Mouse (Mus musculus) heart, embryonic 10.5 days (tissue): ENCODE measurements around the gene Kmt5a. TPM values are rescaled to one million over a fixed set of nuclear protein-coding genes. Genes with fewer than 3 reads are reported as not detected.
"Not testable (repeated sequence)": the region's sequence is repeated elsewhere in the genome, so short reads cannot be mapped to it uniquely, and the experiment has no call there.

Source experiments
- DNase-seq: peaks from one replicate; pipeline ENCODE4 v3.0.0-alpha.2; 2017; ENCODE audit warnings: low spot score
- H3K27ac ChIP-seq: fragments of 300-500 bp; sonication (generic); 2 replicates; pipeline ENCODE4 v1.5.1; 2016; ENCODE audit warnings: mild to moderate bottlenecking
- H3K27me3 ChIP-seq: fragments of 300-500 bp; sonication (generic); 2 replicates; pipeline ENCODE4 v1.6.1; 2016; ENCODE audit warnings: mild to moderate bottlenecking; ENCODE audit not compliant: poor library complexity, insufficient read depth, severe bottlenecking
- H3K36me3 ChIP-seq: fragments of 300-500 bp; sonication (generic); 2 replicates; pipeline ENCODE4 v1.6.1; 2016; ENCODE audit warnings: mild to moderate bottlenecking, moderate library complexity
- H3K4me1 ChIP-seq: fragments of 300-500 bp; sonication (generic); 2 replicates; pipeline ENCODE4 v1.6.1; 2016; ENCODE audit warnings: mild to moderate bottlenecking
- H3K4me3 ChIP-seq: fragments of 300-500 bp; sonication (generic); 2 replicates; pipeline ENCODE4 v1.5.1; 2016; ENCODE audit warnings: mild to moderate bottlenecking, moderate library complexity
- H3K9me3 ChIP-seq: fragments of 300-500 bp; sonication (generic); 2 replicates; pipeline ENCODE4 v1.6.1; 2016; ENCODE audit warnings: mild to moderate bottlenecking, moderate library complexity
- WGBS: fragments of 180-500 bp; shearing (Covaris S2); methylation state at CpG from one replicate; pipeline ENCODE4 v1.1.7; 2016; 5-methylcytosine and 5-hydroxymethylcytosine counted together
- polyA plus RNA-seq: library from polyadenylated mRNA; unstranded; fragments of >200 nt; fragmentation: Nextera tagmentation; extraction: Ambion mirVana; gene quantifications from 2 replicates; pipeline ENCODE4 v1.2.1, GENCODE M21; 2016

Gene Kmt5a
- polyA plus RNA-seq, 1 experiment from 2014 or later = 49.6 TPM

GRCm38 (mm10) chr5:124452494-124453228 is 12.9 kb downstream of the Kmt5a start:
- Histone ChIP-seq H3K4me1 (peaks cover 34% of the 10 kb centered on the region), H3K27ac (peak overlapping the region; percentile 31; the same call in 1 of the 2 replicates), H3K27me3 (no peaks in the 10 kb centered on the region), H3K9me3 (no peaks in the 10 kb centered on the region), H3K36me3 (peaks cover 99% of the 10 kb centered on the region), H3K4me3 (no peak overlapping the region)
- WGBS = 73% methylated on average over 15 of the region's 15 CpGs
- DNase-seq = no peak

- peaks cover 99% of the 10 kb centered on the region for H3K36me3 ChIP-seq
- no peak overlapping the region for H3K4me3 ChIP-seq
- peaks cover 28% of the 10 kb centered on the region for H3K4me1 ChIP-seq
- DNase-seq = no peak
- 82% methylated on average over 13 of the region's 13 CpGs for WGBS
- H3K9me3 ChIP-seq = no peaks in the 10 kb centered on the region
- peak overlapping the region; percentile 31; the same call in 1 of the 2 replicates for H3K27ac ChIP-seq
- H3K27me3 ChIP-seq = no peaks in the 10 kb centered on the region
These were observed 13.8 kb downstream of the Kmt5a start for GRCm38 (mm10) chr5:124453339-124454081.

GRCm38 (mm10) chr5:124454082-124454419 is 14.3 kb downstream of the Kmt5a start:
- no peak overlapping the region for H3K4me3 ChIP-seq
- WGBS = 88% methylated on average over 1 of the region's 1 CpGs
- H3K4me1 ChIP-seq = peaks cover 24% of the 10 kb centered on the region
- H3K27ac ChIP-seq = no peak overlapping the region
- peaks cover 99% of the 10 kb centered on the region for H3K36me3 ChIP-seq
- DNase-seq = no peak
- H3K27me3 ChIP-seq = no peaks in the 10 kb centered on the region
- no peaks in the 10 kb centered on the region for H3K9me3 ChIP-seq

GRCm38 (mm10) chr5:124456762-124457161 is 17.0 kb downstream of the Kmt5a start:
- Histone ChIP-seq H3K27me3 (no peaks in the 10 kb centered on the region), H3K9me3 (no peaks in the 10 kb centered on the region), H3K36me3 (peaks cover 98% of the 10 kb centered on the region), H3K4me3 (no peak overlapping the region), H3K27ac (no peak overlapping the region), H3K4me1 (peaks cover 13% of the 10 kb centered on the region; the same call in 1 of the 2 replicates)
- WGBS = 93% methylated on average over 6 of the region's 6 CpGs
- no peak for DNase-seq

GRCm38 (mm10) chr5:124460922-124461321 is 21.2 kb downstream of the Kmt5a start:
- not testable (repeated sequence) for H3K9me3 ChIP-seq, H3K27ac ChIP-seq, DNase-seq, H3K4me3 ChIP-seq, H3K4me1 ChIP-seq, H3K27me3 ChIP-seq
- 91% methylated on average over 14 of the region's 14 CpGs for WGBS
- H3K36me3 ChIP-seq = peaks cover 77% of the 10 kb centered on the region

GRCm38 (mm10) chr5:124462297-124463025 is 22.7 kb downstream of the Kmt5a start:
- Histone ChIP-seq H3K9me3 (no peaks in the 10 kb centered on the region), H3K27me3 (no peaks in the 10 kb centered on the region), H3K4me1 (no peaks in the 10 kb centered on the region), H3K27ac (no peak overlapping the region), H3K4me3 (no peak overlapping the region), H3K36me3 (peaks cover 70% of the 10 kb centered on the region)
- DNase-seq = no peak
- WGBS = 83% methylated on average over 8 of the region's 8 CpGs

- Histone ChIP-seq H3K4me1 (no peaks in the 10 kb centered on the region), H3K4me3 (no peak overlapping the region), H3K27me3 (no peaks in the 10 kb centered on the region), H3K9me3 (no peaks in the 10 kb centered on the region), H3K27ac (no peak overlapping the region), H3K36me3 (peaks cover 68% of the 10 kb centered on the region)
- no peak for DNase-seq
- WGBS = 87% methylated on average over 5 of the region's 5 CpGs
These were observed 23.7 kb downstream of the Kmt5a start for GRCm38 (mm10) chr5:124463462-124463861.

- no peak overlapping the region for H3K4me3 ChIP-seq
- H3K36me3 ChIP-seq = peaks cover 66% of the 10 kb centered on the region
- no peak overlapping the region for H3K27ac ChIP-seq
- H3K4me1 ChIP-seq = no peaks in the 10 kb centered on the region
- no peaks in the 10 kb centered on the region for H3K27me3 ChIP-seq
- no peak for DNase-seq
- no peaks in the 10 kb centered on the region for H3K9me3 ChIP-seq
These were observed 25.2 kb downstream of the Kmt5a start for GRCm38 (mm10) chr5:124464905-124465304.

- no peak overlapping the region for H3K4me3 ChIP-seq
- H3K27me3 ChIP-seq = no peaks in the 10 kb centered on the region
- DNase-seq = no peak
- 81% methylated on average over 1 of the region's 1 CpGs for WGBS
- H3K27ac ChIP-seq = no peak overlapping the region
- no peaks in the 10 kb centered on the region for H3K9me3 ChIP-seq
- H3K36me3 ChIP-seq = peaks cover 42% of the 10 kb centered on the region
- H3K4me1 ChIP-seq = no peaks in the 10 kb centered on the region
These were observed 28.0 kb downstream of the Kmt5a start for GRCm38 (mm10) chr5:124467766-124468165.

- Histone ChIP-seq H3K36me3 (peaks cover 36% of the 10 kb centered on the region), H3K27ac (no peak overlapping the region), H3K4me3 (no peak overlapping the region), H3K9me3 (no peaks in the 10 kb centered on the region), H3K27me3 (no peaks in the 10 kb centered on the region), H3K4me1 (no peaks in the 10 kb centered on the region)
- WGBS = 87% methylated on average over 7 of the region's 7 CpGs
- DNase-seq = no peak
These were observed 28.6 kb downstream of the Kmt5a start for GRCm38 (mm10) chr5:124468365-124468764.

- H3K27me3 ChIP-seq = no peaks in the 10 kb centered on the region
- H3K36me3 ChIP-seq = peaks cover 32% of the 10 kb centered on the region
- H3K4me3 ChIP-seq = no peak overlapping the region
- DNase-seq = no peak
- no peaks in the 10 kb centered on the region for H3K9me3 ChIP-seq
- H3K4me1 ChIP-seq = no peaks in the 10 kb centered on the region
- H3K27ac ChIP-seq = no peak overlapping the region
- 89% methylated on average over 6 of the region's 6 CpGs for WGBS
These were observed 29.8 kb downstream of the Kmt5a start for GRCm38 (mm10) chr5:124469486-124469885.

GRCm38 (mm10) chr5:124470591-124471171 is 31.0 kb downstream of the Kmt5a start:
- Histone ChIP-seq H3K27ac (no peak overlapping the region), H3K36me3 (peaks cover 32% of the 10 kb centered on the region), H3K27me3 (no peaks in the 10 kb centered on the region), H3K9me3 (no peaks in the 10 kb centered on the region), H3K4me1 (peaks cover 5% of the 10 kb centered on the region; the same call in 1 of the 2 replicates), H3K4me3 (no peak overlapping the region)
- DNase-seq = no peak
- 84% methylated on average over 6 of the region's 6 CpGs for WGBS

GRCm38 (mm10) chr5:124478873-124479204 is 39.1 kb downstream of the Kmt5a start:
- H3K4me1 ChIP-seq = peaks cover 20% of the 10 kb centered on the region
- WGBS = 68% methylated on average over 1 of the region's 1 CpGs
- H3K27me3 ChIP-seq = no peaks in the 10 kb centered on the region
- H3K36me3 ChIP-seq = no peaks in the 10 kb centered on the region; the same call in 1 of the 2 replicates
- no peaks in the 10 kb centered on the region for H3K9me3 ChIP-seq
- H3K27ac ChIP-seq = peak overlapping the region; percentile 77
- no peak for DNase-seq
- H3K4me3 ChIP-seq = no peak overlapping the region
